Mouse (Mus musculus) stomach, postnatal 0 days (tissue): Measurements from ENCODE around the gene Ppp2r2d.

Source experiments
- CTCF ChIP-seq: IDR thresholded peaks from 2 replicates; pipeline ENCODE4 v1.5.1; 2016; ENCODE audit warnings: antibody characterized with exemption, low read depth, mild to moderate bottlenecking, moderate library complexity
- EP300 ChIP-seq: optimal IDR thresholded peaks from 2 replicates; pipeline ENCODE3; 2016; ENCODE audit warnings: antibody characterized with exemption

GRCm38 (mm10) chr7:138906441-138906840 is 60.6 kb downstream of the Ppp2r2d start:
- no peak for TF ChIP-seq CTCF
- no peak for TF ChIP-seq EP300
